Mouse (Mus musculus) myocyte (in vitro differentiated cells): ENCODE results near the gene Igsf3. TPM values are rescaled to one million over a fixed set of nuclear protein-coding genes. Genes with fewer than 3 reads are reported as not detected.

Experiments
- H3K27me3 ChIP-seq: one replicate; pipeline ENCODE4 v1.6.1; 2011; ENCODE audit not compliant: control insufficient read depth, insufficient read depth, insufficient read length
- H3K36me3 ChIP-seq: one replicate; pipeline ENCODE4 v1.6.1; 2011; ENCODE audit not compliant: control insufficient read depth, insufficient read depth
- H3K4me2 ChIP-seq: one replicate; pipeline ENCODE4 v1.6.1; 2011; ENCODE audit warnings: low read depth, control low read depth
- H3K4me3 ChIP-seq: one replicate; pipeline ENCODE4 v1.5.1; 2011; ENCODE audit warnings: mild to moderate bottlenecking, control low read depth, moderate library complexity
- H3K79me2 ChIP-seq: one replicate; pipeline ENCODE4 v1.6.1; 2011; ENCODE audit not compliant: control insufficient read depth, insufficient read depth
- H3ac ChIP-seq: one replicate; pipeline ENCODE4 v1.6.1; 2011; ENCODE audit not compliant: control insufficient read depth, insufficient read length
- CEBPB ChIP-seq: IDR thresholded peaks from 2 replicates; pipeline ENCODE4 v1.6.1; 2011; ENCODE audit warnings: mild to moderate bottlenecking, moderate library complexity; ENCODE audit not compliant: poor library complexity, insufficient read depth, severe bottlenecking
- E2F4 ChIP-seq: IDR thresholded peaks from one replicate; pipeline ENCODE4 v1.6.1; 2011; ENCODE audit warnings: mild to moderate bottlenecking, control low read depth, moderate library complexity; ENCODE audit not compliant: insufficient read depth
- MAX ChIP-seq: IDR thresholded peaks from one replicate; pipeline ENCODE4 v1.6.1; 2011; ENCODE audit warnings: low read depth, mild to moderate bottlenecking, control low read depth
- MYOD1 ChIP-seq, 3 experiments: IDR thresholded peaks; one replicate each; pipeline ENCODE4 v1.6.1; 2011; ENCODE audit warnings: control low read depth in 2 of 3, low read depth in 2 of 3, mild to moderate bottlenecking in 2 of 3, moderate library complexity in 1 of 3; ENCODE audit not compliant: insufficient read length in 2 of 3, control insufficient read depth in 1 of 3
- MYOG ChIP-seq, 3 experiments: IDR thresholded peaks; one replicate each; pipeline ENCODE4 v1.6.1; 2011; ENCODE audit warnings: control low read depth in 2 of 3, low read depth in 2 of 3, mild to moderate bottlenecking in 2 of 3; ENCODE audit not compliant: insufficient read length in 2 of 3, control insufficient read depth in 1 of 3, insufficient read depth in 1 of 3
- POLR2A ChIP-seq: IDR thresholded peaks from one replicate; pipeline ENCODE4 v1.6.1; 2011; ENCODE audit warnings: low read depth, mild to moderate bottlenecking, control low read depth, moderate library complexity; ENCODE audit not compliant: insufficient read length
- POLR2AphosphoS2 ChIP-seq: IDR thresholded peaks from one replicate; pipeline ENCODE4 v1.6.1; 2011; ENCODE audit warnings: low read depth, control low read depth; ENCODE audit not compliant: insufficient read length
- REST ChIP-seq: IDR thresholded peaks from one replicate; pipeline ENCODE4 v1.6.1; 2011; ENCODE audit warnings: mild to moderate bottlenecking, control low read depth, moderate library complexity; ENCODE audit not compliant: insufficient read depth, insufficient read length
- SRF ChIP-seq: IDR thresholded peaks from one replicate; pipeline ENCODE4 v1.6.1; 2011; ENCODE audit warnings: low read depth; ENCODE audit not compliant: control insufficient read depth, insufficient read length
- TCF12 ChIP-seq: IDR thresholded peaks from one replicate; pipeline ENCODE4 v1.6.1; 2011; ENCODE audit warnings: mild to moderate bottlenecking, control low read depth; ENCODE audit not compliant: poor library complexity, insufficient read depth, severe bottlenecking
- TCF3 ChIP-seq: IDR thresholded peaks from one replicate; pipeline ENCODE4 v1.6.1; 2011; ENCODE audit warnings: low read depth, control low read depth; ENCODE audit not compliant: insufficient read length
- USF1 ChIP-seq: IDR thresholded peaks from one replicate; pipeline ENCODE4 v1.6.1; 2011; ENCODE audit warnings: low read depth, mild to moderate bottlenecking, control low read depth, moderate library complexity
- polyA plus RNA-seq: library from polyadenylated mRNA; unstranded; fragments of >200 nt; fragmentation: generic; extraction: Trizol; gene quantifications from one replicate; pipeline ENCODE4 v1.2.1, GENCODE M21; 2012; ENCODE audit warnings: missing spikeins

Igsf3 gene
- polyA plus RNA-seq, 1 experiment: 8.9 TPM

- H3ac ChIP-seq: no peak overlapping the region
- H3K27me3 ChIP-seq: no peaks in the 10 kb centered on the region
- TF ChIP-seq TCF3 (no peak), MYOD1 (IDR thresholded peaks at IDR 0.05; ENCODE audit: control insufficient read depth in 1 of 3, insufficient read length in 2 of 3, low read depth in 2 of 3) (peak in 2 of 3 experiments; percentile 28 to 57), MYOG (IDR thresholded peaks at IDR 0.05; ENCODE audit: control insufficient read depth in 1 of 3, insufficient read depth in 1 of 3, insufficient read length in 2 of 3, low read depth in 2 of 3) (no peak)
- no peaks in the 10 kb centered on the region for H3K79me2 ChIP-seq
- H3K4me3 ChIP-seq: no peak overlapping the region
- no peak overlapping the region for H3K4me2 ChIP-seq
- no peaks in the 10 kb centered on the region for H3K36me3 ChIP-seq
Measured at GRCm38 (mm10) chr3:101429982-101430754, 53.3 kb downstream of the Igsf3 start.

GRCm38 (mm10) chr3:101430755-101431115, 53.9 kb downstream of the Igsf3 start:
- no peaks in the 10 kb centered on the region for H3K27me3 ChIP-seq
- H3K36me3 ChIP-seq: no peaks in the 10 kb centered on the region
- H3K4me2 ChIP-seq: no peak overlapping the region
- H3K4me3 ChIP-seq: no peak overlapping the region
- TF ChIP-seq MYOG (IDR thresholded peaks at IDR 0.05; ENCODE audit: control insufficient read depth in 1 of 3, insufficient read depth in 1 of 3, insufficient read length in 2 of 3, low read depth in 2 of 3) (no peak), POLR2A (no peak), TCF12 (no peak), TCF3 (no peak), E2F4 (no peak), SRF (no peak), CEBPB (no peak), MYOD1 (IDR thresholded peaks at IDR 0.05; ENCODE audit: control insufficient read depth in 1 of 3, insufficient read length in 2 of 3, low read depth in 2 of 3) (no peak)
- no peaks in the 10 kb centered on the region for H3K79me2 ChIP-seq
- H3ac ChIP-seq: no peak overlapping the region

- Histone ChIP-seq H3K36me3 (peaks cover 5% of the 10 kb centered on the region), H3K4me2 (no peak overlapping the region), H3K27me3 (no peaks in the 10 kb centered on the region)
Measured at GRCm38 (mm10) chr3:101435672-101436071, 58.8 kb downstream of the Igsf3 start.

GRCm38 (mm10) chr3:101436469-101436868, 59.6 kb downstream of the Igsf3 start:
- peaks cover 5% of the 10 kb centered on the region for H3K36me3 ChIP-seq
- no peak overlapping the region for H3K4me2 ChIP-seq
- no peaks in the 10 kb centered on the region for H3K27me3 ChIP-seq
- no peaks in the 10 kb centered on the region for H3K79me2 ChIP-seq
- H3K4me3 ChIP-seq: no peak overlapping the region
- H3ac ChIP-seq: no peak overlapping the region
- TF ChIP-seq MYOG (IDR thresholded peaks at IDR 0.05; ENCODE audit: control insufficient read depth in 1 of 3, insufficient read depth in 1 of 3, insufficient read length in 2 of 3, low read depth in 2 of 3): no peak
- TF ChIP-seq MYOD1 (IDR thresholded peaks at IDR 0.05; ENCODE audit: control insufficient read depth in 1 of 3, insufficient read length in 2 of 3, low read depth in 2 of 3): no peak
- no peak for TF ChIP-seq SRF
- no peak for TF ChIP-seq POLR2AphosphoS2
- TF ChIP-seq POLR2A: no peak

More at GRCm38 (mm10) chr3:101435672-101436071, 58.8 kb downstream of the Igsf3 start:
- no peaks in the 10 kb centered on the region for H3K79me2 ChIP-seq
- TF ChIP-seq MYOG (IDR thresholded peaks at IDR 0.05; ENCODE audit: control insufficient read depth in 1 of 3, insufficient read depth in 1 of 3, insufficient read length in 2 of 3, low read depth in 2 of 3) (no peak), REST (no peak), CEBPB (no peak), USF1 (no peak), E2F4 (no peak), MYOD1 (IDR thresholded peaks at IDR 0.05; ENCODE audit: control insufficient read depth in 1 of 3, insufficient read length in 2 of 3, low read depth in 2 of 3) (no peak), POLR2AphosphoS2 (no peak), MAX (no peak), SRF (no peak), POLR2A (no peak), TCF12 (no peak), TCF3 (no peak)
- H3ac ChIP-seq: no peak overlapping the region
- no peak overlapping the region for H3K4me3 ChIP-seq

GRCm38 (mm10) chr3:101437021-101437563, 60.2 kb downstream of the Igsf3 start:
- H3K36me3 ChIP-seq: peaks cover 5% of the 10 kb centered on the region
- no peak overlapping the region for H3K4me2 ChIP-seq
- no peaks in the 10 kb centered on the region for H3K79me2 ChIP-seq
- no peak overlapping the region for H3K4me3 ChIP-seq
- no peaks in the 10 kb centered on the region for H3K27me3 ChIP-seq
- no peak overlapping the region for H3ac ChIP-seq
- TF ChIP-seq TCF3 (no peak), MYOG (IDR thresholded peaks at IDR 0.05; ENCODE audit: control insufficient read depth in 1 of 3, insufficient read depth in 1 of 3, insufficient read length in 2 of 3, low read depth in 2 of 3) (no peak), MYOD1 (IDR thresholded peaks at IDR 0.05; ENCODE audit: control insufficient read depth in 1 of 3, insufficient read length in 2 of 3, low read depth in 2 of 3) (no peak), SRF (no peak)
